Mouse (Mus musculus) fibroblast of lung, adult 2 months (primary cell): ENCODE data around the gene Dlgap1.
"Not testable (repeated sequence)": the region's sequence is repeated elsewhere in the genome, so short reads cannot be mapped to it uniquely, and the experiment has no call there.

ENCODE experiments used
- DNase-seq: peaks from one replicate; pipeline ENCODE4 v3.0.0-alpha.2; 2011; ENCODE audit warnings: low read depth

Gene Dlgap1

GRCm38 (mm10) chr17:70807885-70808284, 839.0 kb downstream of the Dlgap1 start:
- no peak for DNase-seq

- DNase-seq, result no peak
These were observed 840.0 kb downstream of the Dlgap1 start for GRCm38 (mm10) chr17:70808837-70809236.

- DNase-seq, result no peak
These were observed 840.9 kb downstream of the Dlgap1 start for GRCm38 (mm10) chr17:70809776-70810175.

GRCm38 (mm10) chr17:70810795-70811194, 841.9 kb downstream of the Dlgap1 start:
- DNase-seq, result no peak

GRCm38 (mm10) chr17:70815001-70815400, 846.1 kb downstream of the Dlgap1 start:
- no peak for DNase-seq

GRCm38 (mm10) chr17:70817862-70818451, 849.1 kb downstream of the Dlgap1 start:
- DNase-seq, result no peak

GRCm38 (mm10) chr17:70823083-70823482, 854.2 kb downstream of the Dlgap1 start:
- no peak for DNase-seq

GRCm38 (mm10) chr17:70826227-70826626, 857.4 kb downstream of the Dlgap1 start:
- no peak for DNase-seq

- not testable (repeated sequence) for DNase-seq
These were observed 858.7 kb downstream of the Dlgap1 start for GRCm38 (mm10) chr17:70827463-70828179.

- no peak for DNase-seq
These were observed 859.3 kb downstream of the Dlgap1 start for GRCm38 (mm10) chr17:70828180-70828528.

- no peak for DNase-seq
These were observed 859.7 kb downstream of the Dlgap1 start for GRCm38 (mm10) chr17:70828569-70828968.

GRCm38 (mm10) chr17:70829217-70829616, 860.3 kb downstream of the Dlgap1 start:
- DNase-seq, result no peak

GRCm38 (mm10) chr17:70829943-70830715, 861.3 kb downstream of the Dlgap1 start:
- DNase-seq, result no peak

GRCm38 (mm10) chr17:70831591-70831990, 862.7 kb downstream of the Dlgap1 start:
- DNase-seq, result no peak

GRCm38 (mm10) chr17:70832544-70832943, 863.7 kb downstream of the Dlgap1 start:
- DNase-seq, result no peak

- no peak for DNase-seq
These were observed 865.6 kb downstream of the Dlgap1 start for GRCm38 (mm10) chr17:70834430-70834965.

- DNase-seq, result no peak
These were observed 866.4 kb downstream of the Dlgap1 start for GRCm38 (mm10) chr17:70835071-70835790.

- DNase-seq, result peak; percentile 81
These were observed 867.9 kb downstream of the Dlgap1 start for GRCm38 (mm10) chr17:70836820-70837219.

- not testable (repeated sequence) for DNase-seq
These were observed 868.6 kb downstream of the Dlgap1 start for GRCm38 (mm10) chr17:70837474-70837873.

- DNase-seq, result no peak
These were observed 869.2 kb downstream of the Dlgap1 start for GRCm38 (mm10) chr17:70838031-70838430.

- DNase-seq, result no peak
These were observed 869.7 kb downstream of the Dlgap1 start for GRCm38 (mm10) chr17:70838533-70838932.

- DNase-seq, result no peak
These were observed 874.4 kb downstream of the Dlgap1 start for GRCm38 (mm10) chr17:70843252-70843651.
